Mouse (Mus musculus) cerebellum, postnatal 36 days (tissue): ENCODE data around the gene Lsg1.
A peak's percentile ranks its signal among the peaks of the same experiment; 100 is the strongest.

Source experiments
- DNase-seq, 2 experiments: peaks; one replicate each; pipeline ENCODE4 v3.0.0; 2021 to 2022; ENCODE audit warnings: mixed read lengths in 2 of 2

Lsg1 gene

GRCm38 (mm10) chr16:30600431-30601045 lies 13.1 kb upstream of the Lsg1 start:
- peak; percentile 69 to 71 for DNase-seq

- peak; percentile 92 to 94 for DNase-seq
Observed at GRCm38 (mm10) chr16:30599491-30600268, 12.3 kb upstream of the Lsg1 start, which contains the start of gene Fam43a. Gene Fam43a, plus strand, starts transcription at chr16:30599723.

GRCm38 (mm10) chr16:30596959-30597681 lies 9.7 kb upstream of the Lsg1 start:
- DNase-seq: peak; percentile 92 to 98

- DNase-seq: no peak
Observed at GRCm38 (mm10) chr16:30595835-30596557, 8.6 kb upstream of the Lsg1 start.

GRCm38 (mm10) chr16:30595356-30595755 lies 8.0 kb upstream of the Lsg1 start:
- DNase-seq: no peak

- no peak for DNase-seq
Observed at GRCm38 (mm10) chr16:30591990-30592389, 4.6 kb upstream of the Lsg1 start.

GRCm38 (mm10) chr16:30590264-30591209 lies 3.1 kb upstream of the Lsg1 start:
- no peak for DNase-seq

GRCm38 (mm10) chr16:30586935-30587493 lies 378 bp downstream of the Lsg1 start:
- DNase-seq: no peak

- no peak for DNase-seq
Observed at GRCm38 (mm10) chr16:30580765-30581164, 6.6 kb downstream of the Lsg1 start.

- no peak for DNase-seq
Observed at GRCm38 (mm10) chr16:30576392-30576791, 11.0 kb downstream of the Lsg1 start.

- DNase-seq: no peak
Observed at GRCm38 (mm10) chr16:30575815-30576214, 11.6 kb downstream of the Lsg1 start.

- DNase-seq: no peak
Observed at GRCm38 (mm10) chr16:30572239-30572638, 15.2 kb downstream of the Lsg1 start.

- DNase-seq: no peak
Observed at GRCm38 (mm10) chr16:30571378-30571777, 16.0 kb downstream of the Lsg1 start.

- DNase-seq: no peak
Observed at GRCm38 (mm10) chr16:30570173-30570572, 17.2 kb downstream of the Lsg1 start.

- no peak for DNase-seq
Observed at GRCm38 (mm10) chr16:30565631-30566030, 21.8 kb downstream of the Lsg1 start.

GRCm38 (mm10) chr16:30560601-30561000 lies 26.8 kb downstream of the Lsg1 start:
- DNase-seq: no peak

- no peak for DNase-seq
Observed at GRCm38 (mm10) chr16:30559312-30559992, 27.9 kb downstream of the Lsg1 start.

- no peak for DNase-seq
Observed at GRCm38 (mm10) chr16:30554109-30554508, 33.3 kb downstream of the Lsg1 start.

- peak; percentile 35 to 47 for DNase-seq
Observed at GRCm38 (mm10) chr16:30552621-30553338, 34.6 kb downstream of the Lsg1 start.

- no peak for DNase-seq
Observed at GRCm38 (mm10) chr16:30550748-30551192, 36.6 kb downstream of the Lsg1 start, which contains the start of gene Tmem44. Gene Tmem44, minus strand, starts transcription at chr16:30550842.
